Mouse (Mus musculus) olfactory bulb, adult 2 months (tissue): ENCODE results near the gene Acbd5. TPM values are rescaled to one million over a fixed set of nuclear protein-coding genes. Genes with fewer than 3 reads are reported as not detected.

Experiments
- H3K27ac ChIP-seq: fragments of 200-500 bp; 2 replicates; pipeline ENCODE4 v1.5.1; 2012; ENCODE audit warnings: low read depth, low read length; ENCODE audit not compliant: insufficient read depth
- H3K4me1 ChIP-seq: fragments of 200-500 bp; 2 replicates; pipeline ENCODE4 v1.6.1; 2012; ENCODE audit warnings: low read length; ENCODE audit not compliant: control insufficient read depth, insufficient read depth
- H3K4me3 ChIP-seq: fragments of 200-500 bp; 2 replicates; pipeline ENCODE4 v1.5.1; 2012; ENCODE audit warnings: mild to moderate bottlenecking, low read depth, low read length, moderate library complexity; ENCODE audit not compliant: insufficient read depth
- CTCF ChIP-seq: fragments of 200-500 bp; IDR thresholded peaks from 2 replicates; pipeline ENCODE4 v1.5.1; 2012; ENCODE audit warnings: low read depth, mild to moderate bottlenecking, low read length, moderate library complexity; ENCODE audit not compliant: insufficient read depth
- POLR2A ChIP-seq: fragments of 200-500 bp; IDR thresholded peaks from 2 replicates; pipeline ENCODE4 v1.6.1; 2012; ENCODE audit warnings: mild to moderate bottlenecking, low read depth, low read length, moderate library complexity; ENCODE audit not compliant: insufficient read depth
- WGBS: fragments of 180-500 bp; shearing (Covaris S2); methylation state at CpG from one replicate; pipeline ENCODE4 v1.1.7; 2018; 5-methylcytosine and 5-hydroxymethylcytosine counted together
- polyA plus RNA-seq: library from polyadenylated mRNA; stranded (reverse); fragments of >200 nt; gene quantifications from 2 replicates; pipeline ENCODE4 v1.2.4, GENCODE M21; 2012; ENCODE audit warnings: low replicate concordance; ENCODE audit not compliant: missing spikeins, insufficient read depth, insufficient read length

Gene Acbd5
- polyA plus RNA-seq, result not detected in 2 replicates

- H3K4me1 ChIP-seq, result peaks cover 4% of the 10 kb centered on the region; the same call in 1 of the 2 replicates
- H3K4me3 ChIP-seq, result peak within 1 kb of the TSS; percentile 79
- WGBS, result 3% methylated on average over 34 of the region's 34 CpGs
- TF ChIP-seq CTCF, result no peak
- 0 out of 2 replicates have a peak, but pooled peaks have one; percentile 75 for TF ChIP-seq POLR2A
- H3K27ac ChIP-seq, result peak within 1 kb of the TSS; percentile 96
These were observed at the start of gene Acbd5 for GRCm38 (mm10) chr2:23067552-23068369. Gene Acbd5, plus strand, starts transcription at chr2:23068167.

- 94% methylated on average over 2 of the region's 2 CpGs for WGBS
- TF ChIP-seq POLR2A (no peak), CTCF (no peak)
- H3K4me3 ChIP-seq, result no peak overlapping the region
- H3K4me1 ChIP-seq, result peaks cover 7% of the 10 kb centered on the region; the same call in 1 of the 2 replicates
- no peak overlapping the region for H3K27ac ChIP-seq
These were observed 48.8 kb upstream of the Acbd5 start for GRCm38 (mm10) chr2:23019170-23019569.

- no peak for TF ChIP-seq POLR2A
- no peak for TF ChIP-seq CTCF
- Histone ChIP-seq H3K4me3 (no peak overlapping the region), H3K27ac (peak overlapping the region; percentile 37; the same call in 1 of the 2 replicates), H3K4me1 (peaks cover 2% of the 10 kb centered on the region; the same call in 1 of the 2 replicates)
- WGBS, result 82% methylated on average over 4 of the region's 4 CpGs
These were observed 46.6 kb upstream of the Acbd5 start for GRCm38 (mm10) chr2:23021320-23021719.

DNA sequence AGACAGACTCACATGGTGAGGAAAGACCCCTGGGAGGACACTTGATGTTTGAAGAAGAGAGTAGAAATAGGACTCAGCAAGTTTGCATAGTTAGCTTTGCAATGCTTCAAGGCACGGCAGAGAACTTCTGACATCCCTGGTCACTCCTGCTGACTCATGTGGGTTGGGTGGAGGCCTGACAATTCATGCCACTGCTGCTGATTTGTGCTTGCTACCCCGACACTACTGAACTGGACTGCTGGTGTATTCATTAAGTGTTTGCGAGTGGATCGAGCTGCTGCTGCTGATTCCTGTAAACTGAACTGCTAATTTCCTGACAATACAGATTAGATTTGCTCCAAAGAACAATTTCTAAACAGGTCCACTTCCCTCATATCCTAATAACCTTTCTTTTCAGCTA lies 46.2 kb upstream of the Acbd5 start:
- Histone ChIP-seq H3K4me1 (peaks cover 2% of the 10 kb centered on the region; the same call in 1 of the 2 replicates), H3K4me3 (no peak overlapping the region), H3K27ac (peak overlapping the region; percentile 37; the same call in 1 of the 2 replicates)
- WGBS, result 13% methylated on average over 4 of the region's 4 CpGs
- TF ChIP-seq POLR2A (no peak), CTCF (no peak)

- H3K4me3 ChIP-seq, result no peak overlapping the region
- no peak overlapping the region for H3K27ac ChIP-seq
- no peak for TF ChIP-seq CTCF
- WGBS, result 55% methylated on average over 3 of the region's 3 CpGs
- peaks cover 2% of the 10 kb centered on the region; the same call in 1 of the 2 replicates for H3K4me1 ChIP-seq
These were observed 44.9 kb upstream of the Acbd5 start for GRCm38 (mm10) chr2:23023023-23023422.

GRCm38 (mm10) chr2:23023714-23024282 lies 44.2 kb upstream of the Acbd5 start:
- 78% methylated on average over 4 of the region's 4 CpGs for WGBS
- no peak overlapping the region for H3K27ac ChIP-seq
- TF ChIP-seq CTCF (no peak), POLR2A (no peak)
- H3K4me1 ChIP-seq, result peaks cover 2% of the 10 kb centered on the region; the same call in 1 of the 2 replicates
- no peak overlapping the region for H3K4me3 ChIP-seq

- peaks cover 2% of the 10 kb centered on the region; the same call in 1 of the 2 replicates for H3K4me1 ChIP-seq
- no peak overlapping the region for H3K4me3 ChIP-seq
- H3K27ac ChIP-seq, result no peak overlapping the region
- no peak for TF ChIP-seq CTCF
- TF ChIP-seq POLR2A, result no peak
- 95% methylated on average over 1 of the region's 1 CpGs for WGBS
These were observed 41.6 kb upstream of the Acbd5 start for GRCm38 (mm10) chr2:23026379-23026778.

GRCm38 (mm10) chr2:23028826-23029225 lies 39.1 kb upstream of the Acbd5 start:
- H3K4me3 ChIP-seq, result no peak overlapping the region
- no peak for TF ChIP-seq CTCF
- no peak for TF ChIP-seq POLR2A
- H3K27ac ChIP-seq, result no peak overlapping the region
- no peaks in the 10 kb centered on the region for H3K4me1 ChIP-seq
- WGBS, result 83% methylated on average over 4 of the region's 4 CpGs

DNA sequence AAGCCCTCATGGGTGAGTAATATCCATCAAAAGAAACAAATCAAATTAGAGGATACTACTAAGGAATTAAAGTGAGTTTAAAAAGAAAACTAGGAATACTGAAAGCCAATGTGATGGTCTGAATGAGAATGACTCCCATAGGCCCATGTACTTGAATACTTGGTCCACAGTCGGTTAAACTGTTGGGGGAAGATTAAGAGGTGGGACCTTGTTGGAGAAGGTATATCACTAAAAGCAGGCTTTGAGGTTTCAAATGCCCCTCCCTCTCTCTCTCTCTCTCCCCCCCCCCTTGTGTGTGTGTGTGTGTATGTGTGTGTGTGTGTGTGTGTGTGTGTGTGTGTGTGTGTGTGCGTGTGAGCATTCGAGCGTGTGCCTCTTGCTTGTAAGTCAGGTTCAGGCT lies 37.3 kb upstream of the Acbd5 start:
- H3K27ac ChIP-seq, result no peak overlapping the region
- H3K4me3 ChIP-seq, result no peak overlapping the region
- H3K4me1 ChIP-seq, result no peaks in the 10 kb centered on the region
- TF ChIP-seq CTCF (no peak), POLR2A (no peak)
- WGBS, result 96% methylated on average over 4 of the region's 4 CpGs
